Mouse (Mus musculus): Measurements from ENCODE around the gene Hoxd1.

DNA sequence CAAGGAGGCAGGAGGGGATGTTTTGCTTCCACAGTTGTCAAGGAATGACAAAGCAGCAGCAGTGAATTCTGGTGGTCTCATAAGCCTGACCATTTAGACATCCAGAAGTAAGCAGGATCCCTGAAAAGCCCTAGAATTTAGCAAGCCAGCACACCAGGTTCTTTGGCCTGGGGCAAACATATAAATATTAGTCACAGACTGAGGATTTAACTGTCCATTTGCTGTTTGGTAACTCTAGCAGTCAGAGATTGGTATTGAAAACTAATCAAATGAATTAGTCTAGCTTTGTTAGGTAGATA, 20.9 kb upstream of the Hoxd1 start:
- no peak for TF ChIP-seq GATA1 (IDR thresholded peaks at IDR 0.05; ENCODE audit: borderline replicate concordance, low read length)
- no peak for TF ChIP-seq FLI1 (IDR thresholded peaks at IDR 0.05; ENCODE audit: low read length)
